Mouse (Mus musculus) CH12.LX (cell line): ENCODE data around the gene Prrt3. TPM values are rescaled to one million over a fixed set of nuclear protein-coding genes. Genes with fewer than 3 reads are reported as not detected.

Experiments used
- DNase-seq: peaks from one replicate; pipeline ENCODE4 v3.0.0-alpha.2; 2013; ENCODE audit errors: extremely low read depth
- H3K27ac ChIP-seq: 2 replicates; pipeline ENCODE4 v1.5.1; 2012; ENCODE audit warnings: low read depth, mild to moderate bottlenecking, control low read depth, moderate library complexity; ENCODE audit not compliant: insufficient read depth
- H3K27me3 ChIP-seq: replicated peaks from 2 replicates; pipeline ENCODE3; 2012; ENCODE audit warnings: inconsistent platforms
- H3K36me3 ChIP-seq, 2 experiments: replicated peaks in 1 of 2; 2 replicates each; pipeline versions ENCODE3 to v1.6.1; 2012; ENCODE audit warnings: inconsistent platforms in 1 of 2, low read length in 1 of 2, mild to moderate bottlenecking in 1 of 2, mixed read lengths in 1 of 2, moderate library complexity in 1 of 2; ENCODE audit not compliant: control insufficient read depth in 1 of 2, insufficient read depth in 1 of 2
- H3K4me1 ChIP-seq, 2 experiments: 2 replicates each; pipeline ENCODE4 v1.6.1; 2012; ENCODE audit warnings: inconsistent platforms in 1 of 2, moderate library complexity in 1 of 2; ENCODE audit not compliant: insufficient read depth in 2 of 2, control insufficient read depth in 1 of 2
- H3K4me2 ChIP-seq: 2 replicates; pipeline ENCODE4 v1.6.1; 2012; ENCODE audit warnings: low read depth, mild to moderate bottlenecking, control low read depth; ENCODE audit not compliant: poor library complexity, insufficient read depth, severe bottlenecking
- H3K4me3 ChIP-seq, 3 experiments: fragments of 150-350 bp in 1 of 3; sonication (generic) in 1 of 3; replicated peaks in 1 of 3; 2 replicates each; pipeline versions ENCODE3 to v1.5.1; 2011 to 2012; ENCODE audit warnings: low read depth in 2 of 3, low read length in 2 of 3, mild to moderate bottlenecking in 2 of 3, moderate library complexity in 2 of 3, control low read depth in 1 of 3, improper control_type of control experiment in 1 of 3, inconsistent platforms in 1 of 3, mixed read lengths in 1 of 3; ENCODE audit not compliant: poor library complexity in 1 of 3
- H3K79me2 ChIP-seq: replicated peaks from 2 replicates; pipeline ENCODE4 v1.6.1; 2012; ENCODE audit warnings: mild to moderate bottlenecking, moderate library complexity; ENCODE audit not compliant: control insufficient read depth, poor library complexity, insufficient read depth, severe bottlenecking; ENCODE audit errors: extremely low read depth
- H3K9ac ChIP-seq: 2 replicates; pipeline ENCODE4 v1.6.1; 2012; ENCODE audit warnings: low read depth, mild to moderate bottlenecking, control low read depth, moderate library complexity; ENCODE audit not compliant: insufficient read depth
- H3K9me3 ChIP-seq: replicated peaks from 2 replicates; pipeline ENCODE3; 2012; ENCODE audit warnings: low read length, inconsistent platforms, mixed read lengths
- BHLHE40 ChIP-seq: IDR thresholded peaks from 2 replicates; pipeline ENCODE4 v1.6.1; 2011; ENCODE audit warnings: mild to moderate bottlenecking, low read depth, low read length, improper control_type of control experiment
- CHD1 ChIP-seq: IDR thresholded peaks from 2 replicates; pipeline ENCODE4 v1.6.1; 2012; ENCODE audit warnings: low read depth, low read length, improper control_type of control experiment, inconsistent platforms
- CHD2 ChIP-seq: IDR thresholded peaks from 2 replicates; pipeline ENCODE4 v1.6.1; 2011; ENCODE audit warnings: low read length, improper control_type of control experiment
- CTCF ChIP-seq, 2 experiments: IDR thresholded peaks in 1 of 2; conservative IDR thresholded peaks in 1 of 2; 2 replicates each; pipeline ENCODE4 v1.5.1; 2011 to 2012; ENCODE audit warnings: low read depth in 2 of 2, low read length in 2 of 2, improper control_type of control experiment in 1 of 2, inconsistent platforms in 1 of 2, mild to moderate bottlenecking in 1 of 2, moderate library complexity in 1 of 2
- GABPA ChIP-seq: IDR thresholded peaks from 2 replicates; pipeline ENCODE4 v1.6.1; 2012; ENCODE audit warnings: low read depth, low read length, improper control_type of control experiment, inconsistent platforms; ENCODE audit not compliant: insufficient replicate concordance
- HCFC1 ChIP-seq: IDR thresholded peaks from 2 replicates; pipeline ENCODE4 v1.6.1; 2012; ENCODE audit warnings: low read depth, mild to moderate bottlenecking, inconsistent platforms, low read length, improper control_type of control experiment
- IRF4 ChIP-seq: IDR thresholded peaks from 2 replicates; pipeline ENCODE4 v1.6.1; 2014; ENCODE audit warnings: low read depth, mild to moderate bottlenecking, inconsistent platforms, low read length, improper control_type of control experiment
- JUN ChIP-seq: IDR thresholded peaks from 2 replicates; pipeline ENCODE4 v1.6.1; 2011; ENCODE audit warnings: low read depth, mild to moderate bottlenecking, low read length, improper control_type of control experiment, moderate library complexity; ENCODE audit not compliant: insufficient read depth
- JUND ChIP-seq: conservative IDR thresholded peaks from 2 replicates; pipeline ENCODE4 v1.6.1; 2011; ENCODE audit warnings: low read depth, low read length, improper control_type of control experiment
- KAT2A ChIP-seq: IDR thresholded peaks from 2 replicates; pipeline ENCODE4 v1.6.1; 2012; ENCODE audit warnings: low read length, improper control_type of control experiment, inconsistent platforms; ENCODE audit not compliant: insufficient replicate concordance
- MAFK ChIP-seq: IDR thresholded peaks from 2 replicates; pipeline ENCODE4 v1.6.1; 2011; ENCODE audit warnings: low read length, improper control_type of control experiment; ENCODE audit not compliant: insufficient replicate concordance
- MAZ ChIP-seq: IDR thresholded peaks from 2 replicates; pipeline ENCODE4 v1.6.1; 2012; ENCODE audit warnings: low read depth, mild to moderate bottlenecking, inconsistent platforms, low read length, improper control_type of control experiment, moderate library complexity
- MEF2A ChIP-seq: IDR thresholded peaks from 2 replicates; pipeline ENCODE4 v1.6.1; 2014; ENCODE audit warnings: low read depth, mild to moderate bottlenecking, inconsistent platforms, low read length, improper control_type of control experiment, borderline replicate concordance
- MYC ChIP-seq: IDR thresholded peaks from 2 replicates; pipeline ENCODE4 v1.6.1; 2011; ENCODE audit warnings: low read depth, mild to moderate bottlenecking, improper control_type of control experiment, low read length
- NRF1 ChIP-seq: IDR thresholded peaks from 2 replicates; pipeline ENCODE4 v1.6.1; 2014; ENCODE audit warnings: low read depth, mild to moderate bottlenecking, inconsistent platforms, low read length, improper control_type of control experiment, moderate library complexity
- POLR2A ChIP-seq: IDR thresholded peaks from 2 replicates; pipeline ENCODE4 v1.6.1; 2011; ENCODE audit warnings: low read depth, mild to moderate bottlenecking, improper control_type of control experiment, low read length
- POLR2AphosphoS2 ChIP-seq: IDR thresholded peaks from 2 replicates; pipeline ENCODE4 v1.6.1; 2011; ENCODE audit warnings: low read depth, low read length, improper control_type of control experiment
- RCOR1 ChIP-seq: conservative IDR thresholded peaks from 2 replicates; pipeline ENCODE4 v1.6.1; 2012; ENCODE audit warnings: low read depth, mild to moderate bottlenecking, inconsistent platforms, low read length, improper control_type of control experiment
- SIN3A ChIP-seq: IDR thresholded peaks from 2 replicates; pipeline ENCODE4 v1.6.1; 2012; ENCODE audit warnings: low read length, improper control_type of control experiment, inconsistent platforms
- TBP ChIP-seq: conservative IDR thresholded peaks from 2 replicates; pipeline ENCODE4 v1.6.1; 2011; ENCODE audit warnings: low read depth, low read length, improper control_type of control experiment
- TCF12 ChIP-seq: IDR thresholded peaks from 2 replicates; pipeline ENCODE4 v1.6.1; 2014; ENCODE audit warnings: low read depth, mild to moderate bottlenecking, inconsistent platforms, low read length, improper control_type of control experiment
- UBTF ChIP-seq: IDR thresholded peaks from 2 replicates; pipeline ENCODE4 v1.6.1; 2012; ENCODE audit warnings: low read depth, mild to moderate bottlenecking, inconsistent platforms, low read length, improper control_type of control experiment, moderate library complexity
- ZMIZ1 ChIP-seq: IDR thresholded peaks from 2 replicates; pipeline ENCODE4 v1.6.1; 2012; ENCODE audit warnings: low read depth, mild to moderate bottlenecking, inconsistent platforms, low read length, improper control_type of control experiment
- ZNF384 ChIP-seq: IDR thresholded peaks from 2 replicates; pipeline ENCODE4 v1.6.1; 2012; ENCODE audit warnings: low read depth, low read length, improper control_type of control experiment, inconsistent platforms
- dilution Hi-C: fragments of 300-500 bp; cut with MboI; formaldehyde crosslinking; loops from 2 replicates; pipeline ENCODE4 v1.14.3; 2020; ENCODE audit warnings: low sequenced_read_pairs; ENCODE audit not compliant: extremely low pct_unique_long_range_greater_than_20kb, extremely low pct_ligation_motif_present
- in situ Hi-C: fragments of 300-500 bp; cut with MboI; formaldehyde crosslinking; loops from 3 replicates; pipeline ENCODE4 v1.14.3; 2019; ENCODE audit warnings: low sequenced_read_pairs, low pct_ligation_motif_present, low pct_unique_long_range_greater_than_20kb, mixed read lengths
- polyA plus RNA-seq: library from polyadenylated mRNA; unstranded; fragments of >175 nt; gene quantifications from 2 replicates; pipeline ENCODE4 v1.2.1, GENCODE M21; 2012; ENCODE audit warnings: low read depth; ENCODE audit not compliant: insufficient read length
- total RNA-seq, 2 experiments: library from RNA; depleted of rRNA; stranded (reverse); fragments of 300-350 nt in 1 of 2; fragments of >200 nt in 1 of 2; gene quantifications; 2 replicates each; pipeline ENCODE4 v1.2.3; 2012 to 2014

Gene Prrt3
- total and polyA plus RNA-seq, 3 experiments: not detected

- no peaks in the 10 kb centered on the region for H3K27me3 ChIP-seq
- H3K9ac ChIP-seq: no peak overlapping the region
- no peaks in the 10 kb centered on the region for H3K79me2 ChIP-seq
- dilution Hi-C loops (no loop called here), in situ Hi-C loops (no loop called here)
- H3K4me1 ChIP-seq: peaks cover 14 to 44% of the 10 kb centered on the region in 2 experiments
- H3K4me3 ChIP-seq: no peak overlapping the region
- H3K36me3 ChIP-seq: peaks cover 12 to 44% of the 10 kb centered on the region in 2 experiments
- DNase-seq: peak; percentile 21
- peaks cover 2% of the 10 kb centered on the region for H3K9me3 ChIP-seq
- TF ChIP-seq TCF12 (no peak), MAFK (peak; percentile 66; the same call in 1 of the 2 replicates)
- H3K27ac ChIP-seq: no peak overlapping the region
- no peak overlapping the region for H3K4me2 ChIP-seq
These were observed 14.6 kb downstream of the Prrt3 start for GRCm38 (mm10) chr6:113487125-113487576.

GRCm38 (mm10) chr6:113483729-113484128 is 18.0 kb downstream of the Prrt3 start:
- Histone ChIP-seq H3K9ac (peak overlapping the region; percentile 90), H3K4me3 (peak overlapping the region; percentile 58 to 84 (median 67)), H3K9me3 (peaks cover 2% of the 10 kb centered on the region), H3K36me3 (peaks cover 0 to 18% of the 10 kb centered on the region in 2 experiments), H3K4me2 (peak overlapping the region; percentile 88), H3K79me2 (no peaks in the 10 kb centered on the region), H3K27ac (no peak overlapping the region), H3K4me1 (peaks cover 15 to 44% of the 10 kb centered on the region in 2 experiments), H3K27me3 (peaks cover 5% of the 10 kb centered on the region)
- TF ChIP-seq JUN (no peak), TBP (no peak), SIN3A (no peak), JUND (no peak), POLR2AphosphoS2 (no peak), IRF4 (no peak)
- in situ Hi-C loops: no loop called here
- DNase-seq: peak; percentile 21
- dilution Hi-C loops: no loop called here

- Histone ChIP-seq H3K79me2 (no peaks in the 10 kb centered on the region), H3K36me3 (peaks cover 0 to 13% of the 10 kb centered on the region in 2 experiments), H3K27ac (no peak within 1 kb of the TSS), H3K9me3 (peaks cover 2% of the 10 kb centered on the region), H3K4me2 (peak within 1 kb of the TSS; percentile 88), H3K9ac (peak within 1 kb of the TSS; percentile 90), H3K27me3 (peaks cover 6% of the 10 kb centered on the region), H3K4me1 (peaks cover 15 to 42% of the 10 kb centered on the region in 2 experiments), H3K4me3 (peak within 1 kb of the TSS; percentile 58 to 84 (median 73))
- dilution Hi-C loops: no loop called here
- DNase-seq: peak; percentile 96
- in situ Hi-C loops: no loop called here
- TF ChIP-seq POLR2AphosphoS2: no peak
- TF ChIP-seq MEF2A: 0 out of 2 replicates have a peak, but pooled peaks have one; percentile 26
- peak; percentile 52; the same call in 1 of the 2 replicates for TF ChIP-seq ZMIZ1
- peak; percentile 53 for TF ChIP-seq CHD2
- no peak for TF ChIP-seq MAFK
- TF ChIP-seq BHLHE40: no peak
- TF ChIP-seq CTCF (conservative IDR thresholded peaks at IDR 0.05 in 1 of 2, IDR thresholded peaks at IDR 0.05 in 1 of 2; ENCODE audit: low read depth in 2 of 2, low read length in 2 of 2): no peak
- TF ChIP-seq UBTF: 0 out of 2 replicates have a peak, but pooled peaks have one; percentile 52
- 0 out of 2 replicates have a peak, but pooled peaks have one; percentile 26 for TF ChIP-seq MAZ
- no peak for TF ChIP-seq KAT2A
- TF ChIP-seq RCOR1: peak; percentile 81; the same call in 1 of the 2 replicates
- TF ChIP-seq GABPA: no peak
- TF ChIP-seq ZNF384: peak; percentile 96
- TF ChIP-seq CHD1: no peak
- TF ChIP-seq HCFC1: peak; percentile 22; the same call in 1 of the 2 replicates
- peak; percentile 94 for TF ChIP-seq POLR2A
- peak; percentile 66; the same call in 1 of the 2 replicates for TF ChIP-seq MYC
- peak; percentile 91 for TF ChIP-seq TBP
- peak; percentile 75 for TF ChIP-seq SIN3A
- TF ChIP-seq NRF1: peak; percentile 18; the same call in 1 of the 2 replicates
These were observed 18.6 kb downstream of the Prrt3 start, which contains the start of gene Creld1 for GRCm38 (mm10) chr6:113483100-113483615. Gene Creld1, plus strand, starts transcription at chr6:113483297.
